Mouse (Mus musculus): ENCODE measurements around the gene Gabrr1.
"Not testable (repeated sequence)": the region's sequence is repeated elsewhere in the genome, so short reads cannot be mapped to it uniquely, and the experiment has no call there.

The Gabrr1 gene

GRCm38 (mm10) chr4:33132221-33132620, at the start of gene Gabrr1:
Gene Gabrr1, plus strand, starts transcription at chr4:33132521.
- no peak for DNase-seq (ENCODE audit: low spot score)

DNA sequence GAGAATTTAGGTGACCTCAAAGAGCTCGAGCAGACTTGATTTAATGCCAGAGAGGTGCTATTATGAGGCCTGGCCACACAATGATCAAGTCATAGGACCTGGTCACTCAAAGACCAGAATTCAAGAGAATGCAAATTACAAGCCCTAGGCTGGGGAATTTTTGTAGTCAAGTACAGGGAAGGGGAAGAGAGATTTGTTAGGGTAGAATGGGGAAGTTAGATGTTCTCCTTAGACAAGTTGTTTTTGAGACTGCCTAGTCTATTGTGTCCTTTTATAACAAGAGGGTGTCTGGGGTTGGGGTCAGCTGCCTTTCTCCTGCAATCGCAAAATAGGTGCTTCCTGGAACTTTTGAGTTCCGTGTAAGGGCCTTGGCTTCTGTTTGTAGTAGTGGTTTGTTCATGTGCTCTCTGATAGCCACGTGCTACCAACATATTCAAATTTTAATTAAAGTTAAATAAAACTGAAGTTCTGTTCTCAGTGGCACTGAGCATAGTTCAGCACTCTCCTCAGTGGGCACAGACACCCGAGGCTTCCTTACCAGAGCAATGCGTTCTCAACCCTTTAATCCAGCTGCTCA, 33.1 kb upstream of the Gabrr1 start:
- no peak for DNase-seq (ENCODE audit: low spot score)

GRCm38 (mm10) chr4:33109720-33110458, 22.4 kb upstream of the Gabrr1 start:
- no peak for DNase-seq (ENCODE audit: low spot score)

DNA sequence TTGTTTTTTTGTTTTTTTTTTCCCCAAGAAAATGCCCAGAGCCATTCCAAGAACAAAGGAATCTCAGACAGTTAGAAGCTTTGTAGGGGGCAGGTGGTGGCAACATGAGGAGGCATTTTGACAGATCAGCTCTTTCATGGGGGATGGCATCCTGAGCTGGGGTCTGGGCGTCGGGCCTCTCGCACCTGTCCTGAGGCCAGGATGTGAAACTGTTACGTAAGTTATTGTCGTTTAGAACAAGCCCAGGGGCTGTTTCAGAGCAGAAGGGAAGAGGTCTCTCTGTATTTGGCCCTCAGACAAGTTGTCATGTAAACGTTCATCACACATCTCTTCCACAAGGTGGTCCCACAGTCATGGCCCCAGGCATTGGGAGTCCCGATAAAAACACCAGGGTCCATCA, 21.5 kb upstream of the Gabrr1 start:
- DNase-seq (ENCODE audit: low spot score) = no peak

GRCm38 (mm10) chr4:33111358-33111757, 21.0 kb upstream of the Gabrr1 start:
- DNase-seq (ENCODE audit: low spot score) = no peak

DNA sequence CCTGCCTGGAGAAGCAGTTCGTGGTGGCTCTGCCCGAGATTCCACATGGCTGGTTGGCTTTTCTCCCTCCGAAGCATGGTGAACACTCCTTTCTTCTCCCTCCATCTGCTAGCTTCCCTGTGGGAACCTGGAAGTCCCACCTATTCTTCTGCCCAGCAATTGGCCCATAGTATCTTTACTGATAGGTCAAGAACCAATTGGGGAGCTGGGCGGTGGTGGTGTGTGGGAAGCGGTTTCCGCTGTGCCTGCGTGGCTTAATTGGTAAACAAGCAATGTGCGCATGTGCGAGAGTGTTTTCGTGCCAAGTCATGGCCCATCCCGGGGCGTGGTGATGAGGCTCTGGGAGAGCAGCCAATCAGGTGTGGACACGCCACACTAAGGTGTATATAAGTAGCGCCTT, 19.5 kb upstream of the Gabrr1 start:
- not testable (repeated sequence) for DNase-seq (ENCODE audit: low spot score)

DNA sequence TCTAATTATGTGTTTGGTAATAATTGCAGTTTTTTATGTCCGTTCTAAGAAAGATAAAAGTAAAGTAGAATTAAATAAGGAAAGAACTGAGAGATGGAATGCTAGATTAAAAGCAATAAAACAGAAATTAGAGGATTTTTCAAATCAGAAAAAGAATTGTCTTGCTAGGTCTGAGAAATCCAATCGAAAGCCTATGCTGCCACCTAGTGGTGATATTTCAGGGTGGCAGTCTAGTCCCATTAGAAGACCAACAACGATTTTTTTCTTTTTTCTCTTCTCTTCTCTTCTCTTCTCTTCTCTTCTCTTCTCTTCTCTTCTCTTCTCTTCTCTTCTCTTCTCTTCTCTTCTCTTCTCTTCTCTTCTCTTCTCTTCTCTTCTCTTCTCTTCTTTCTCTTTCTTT, 13.2 kb upstream of the Gabrr1 start:
- DNase-seq (ENCODE audit: low spot score) = peak; percentile 66

DNA sequence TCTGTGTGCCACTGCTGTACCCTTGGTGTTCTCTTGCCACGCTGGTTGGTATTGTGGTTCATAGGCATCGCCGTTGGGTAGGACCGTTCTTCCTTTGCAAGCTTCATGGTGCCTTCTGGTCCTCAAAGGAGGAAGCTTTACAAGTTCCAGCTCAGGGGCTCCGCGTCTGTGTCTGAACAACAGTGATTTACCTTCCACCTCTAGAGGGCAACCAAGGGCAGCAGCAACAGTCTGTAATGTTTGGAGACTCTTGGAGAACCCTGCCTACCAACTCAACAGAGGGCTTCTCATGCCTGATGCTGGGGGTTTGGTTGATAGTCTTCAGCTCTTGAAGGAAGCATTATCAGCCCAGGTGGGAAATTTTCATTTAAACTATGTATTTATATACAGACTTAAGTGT, 7.8 kb upstream of the Gabrr1 start:
- DNase-seq (ENCODE audit: low spot score) = no peak

DNA sequence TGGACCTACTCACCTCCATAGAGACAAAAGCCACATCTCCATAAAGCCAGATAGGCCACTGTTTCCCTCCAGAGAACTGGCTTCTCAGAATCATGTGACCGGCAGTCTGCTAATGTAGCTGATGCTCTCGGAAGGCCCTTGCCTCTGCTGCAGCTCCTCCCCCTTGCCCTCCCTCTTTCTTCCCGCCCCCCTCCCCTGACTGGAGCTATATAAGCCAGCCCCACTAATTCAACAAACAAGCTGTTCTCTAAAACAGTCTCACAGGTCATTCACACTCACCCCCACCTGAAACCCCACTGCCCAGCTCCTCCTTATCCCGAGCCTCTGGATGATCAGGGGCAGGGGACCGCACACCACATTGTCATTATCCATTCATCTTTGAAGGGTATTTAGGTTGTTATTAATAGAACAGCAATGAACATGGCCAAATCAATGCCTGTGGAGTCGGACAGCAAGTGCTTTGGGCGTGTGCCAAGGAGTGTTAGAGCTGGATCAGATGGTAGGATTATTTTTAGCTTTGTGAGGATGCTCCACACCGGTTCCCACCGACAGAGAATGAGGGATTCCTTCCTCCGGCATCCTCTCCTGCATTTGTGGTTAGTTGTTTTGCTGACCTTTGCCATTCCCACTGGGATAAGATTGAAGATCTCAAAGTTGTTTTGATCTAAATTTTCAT, 6.8 kb upstream of the Gabrr1 start:
- no peak for DNase-seq (ENCODE audit: low spot score)

DNA sequence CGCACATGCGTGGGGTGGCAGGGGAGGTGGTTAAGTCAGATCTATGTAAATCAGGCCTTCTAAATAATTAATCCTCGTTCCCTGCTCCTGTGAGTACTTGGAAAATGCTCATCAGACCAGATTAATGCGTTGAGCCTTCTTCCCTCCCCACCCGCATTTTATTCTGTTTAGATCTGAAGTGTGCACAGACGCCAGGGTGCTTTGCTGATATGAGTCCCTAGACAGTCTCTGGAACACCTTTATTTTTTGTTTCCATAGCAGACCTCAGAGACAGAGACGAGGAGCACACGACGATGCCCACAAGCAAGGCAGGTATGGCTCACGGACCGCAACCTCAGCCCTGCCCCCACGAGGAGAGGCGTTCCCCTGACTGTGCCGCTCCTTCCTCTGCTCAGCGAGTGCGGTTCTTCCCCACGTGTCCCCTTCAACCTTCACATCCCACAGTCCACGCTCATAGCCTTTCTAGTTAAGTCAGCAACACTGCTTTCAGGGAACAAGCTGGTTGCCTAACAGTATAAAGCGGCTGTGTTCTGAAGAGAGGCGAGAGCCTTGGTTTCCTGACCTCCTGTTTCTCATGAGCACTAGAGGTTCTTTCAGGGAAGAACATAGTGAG, 14.5 kb downstream of the Gabrr1 start:
- no peak for DNase-seq (ENCODE audit: low spot score)

- no peak for DNase-seq (ENCODE audit: low spot score)
Measured at GRCm38 (mm10) chr4:33147825-33148224, 15.5 kb downstream of the Gabrr1 start.

DNA sequence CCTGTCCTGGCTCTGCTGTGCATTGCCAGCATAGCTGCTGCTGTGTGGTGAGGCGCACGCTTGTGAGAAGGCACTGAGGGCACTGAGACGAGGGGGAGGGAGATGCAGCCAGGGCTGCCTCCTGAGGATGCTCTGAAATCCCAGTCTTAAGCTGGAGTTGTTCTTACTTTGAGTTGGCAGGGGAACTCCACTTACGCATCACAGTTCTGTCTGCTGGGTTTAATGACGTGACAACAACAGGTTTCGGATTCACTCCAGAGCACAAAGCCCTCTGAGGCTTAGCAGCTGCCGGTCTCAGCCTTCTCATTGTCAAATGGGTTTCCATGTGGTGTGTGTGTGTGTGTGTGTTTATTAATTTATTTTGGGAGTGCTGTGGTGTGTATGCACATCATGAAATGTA, 16.8 kb downstream of the Gabrr1 start:
- no peak for DNase-seq (ENCODE audit: low spot score)

DNA sequence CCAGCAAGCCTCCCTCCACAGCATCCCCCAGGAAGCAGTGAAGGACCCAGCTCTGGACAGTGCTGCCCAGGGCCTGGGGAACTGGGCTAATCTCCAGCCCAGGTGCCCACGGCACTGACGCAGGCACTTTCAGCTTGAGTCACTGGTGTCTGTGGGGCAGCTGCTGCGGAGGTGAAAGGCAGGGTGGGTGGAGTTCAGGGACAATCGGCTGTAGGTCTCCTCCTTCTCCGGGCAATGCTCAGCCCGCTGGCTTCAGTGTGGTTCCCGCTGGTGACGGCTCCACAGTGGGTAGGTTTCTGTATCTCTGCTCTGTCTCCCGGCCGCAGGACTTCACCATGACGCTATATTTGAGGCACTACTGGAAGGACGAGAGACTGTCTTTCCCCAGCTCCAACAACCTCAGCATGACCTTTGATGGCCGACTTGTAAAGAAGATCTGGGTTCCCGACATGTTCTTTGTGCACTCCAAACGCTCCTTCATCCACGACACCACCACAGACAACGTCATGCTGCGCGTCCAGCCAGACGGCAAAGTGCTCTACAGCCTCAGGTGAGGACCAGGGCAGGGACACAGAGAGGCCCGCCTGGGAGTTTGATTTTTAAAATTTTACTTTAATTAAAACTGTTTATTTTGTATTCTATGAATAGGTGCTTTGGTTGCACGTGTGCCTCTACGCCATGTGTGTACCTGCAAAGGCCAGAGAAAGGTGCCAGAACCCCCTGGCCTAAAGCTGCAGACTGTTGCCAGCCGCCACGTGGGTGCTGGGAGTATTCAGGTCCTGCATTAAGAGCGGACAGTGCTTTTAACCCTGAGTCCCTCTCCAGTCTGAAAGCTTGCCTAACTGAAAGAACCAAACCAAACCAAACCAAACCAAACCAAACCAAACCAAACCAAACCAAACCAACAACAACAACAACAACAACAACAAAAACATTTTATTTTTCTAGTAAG, 20.0 kb downstream of the Gabrr1 start:
- no peak for DNase-seq (ENCODE audit: low spot score)

DNA sequence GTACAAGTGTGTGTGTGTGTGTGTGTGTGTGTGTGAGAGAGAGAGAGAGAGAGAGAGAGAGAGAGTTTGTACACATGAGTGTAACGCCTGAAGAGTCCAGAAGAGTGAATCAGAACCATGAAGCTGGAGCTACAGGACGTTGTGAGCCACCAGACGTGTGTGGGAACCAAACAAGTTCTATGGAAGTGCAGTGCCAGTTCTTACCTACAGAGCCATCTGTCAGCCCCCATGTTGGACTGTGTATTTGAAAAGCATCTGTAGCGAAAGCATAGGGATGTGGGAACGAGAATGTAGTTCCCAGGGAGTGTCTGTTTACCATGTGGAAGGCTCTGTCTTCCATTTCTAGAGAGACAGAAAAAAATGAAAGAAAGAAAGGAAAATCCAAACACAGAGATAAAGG, 51.2 kb downstream of the Gabrr1 start:
- no peak for DNase-seq (ENCODE audit: low spot score)

GRCm38 (mm10) chr4:33188164-33188563, 55.8 kb downstream of the Gabrr1 start:
- DNase-seq (ENCODE audit: low spot score) = peak; percentile 59

DNA sequence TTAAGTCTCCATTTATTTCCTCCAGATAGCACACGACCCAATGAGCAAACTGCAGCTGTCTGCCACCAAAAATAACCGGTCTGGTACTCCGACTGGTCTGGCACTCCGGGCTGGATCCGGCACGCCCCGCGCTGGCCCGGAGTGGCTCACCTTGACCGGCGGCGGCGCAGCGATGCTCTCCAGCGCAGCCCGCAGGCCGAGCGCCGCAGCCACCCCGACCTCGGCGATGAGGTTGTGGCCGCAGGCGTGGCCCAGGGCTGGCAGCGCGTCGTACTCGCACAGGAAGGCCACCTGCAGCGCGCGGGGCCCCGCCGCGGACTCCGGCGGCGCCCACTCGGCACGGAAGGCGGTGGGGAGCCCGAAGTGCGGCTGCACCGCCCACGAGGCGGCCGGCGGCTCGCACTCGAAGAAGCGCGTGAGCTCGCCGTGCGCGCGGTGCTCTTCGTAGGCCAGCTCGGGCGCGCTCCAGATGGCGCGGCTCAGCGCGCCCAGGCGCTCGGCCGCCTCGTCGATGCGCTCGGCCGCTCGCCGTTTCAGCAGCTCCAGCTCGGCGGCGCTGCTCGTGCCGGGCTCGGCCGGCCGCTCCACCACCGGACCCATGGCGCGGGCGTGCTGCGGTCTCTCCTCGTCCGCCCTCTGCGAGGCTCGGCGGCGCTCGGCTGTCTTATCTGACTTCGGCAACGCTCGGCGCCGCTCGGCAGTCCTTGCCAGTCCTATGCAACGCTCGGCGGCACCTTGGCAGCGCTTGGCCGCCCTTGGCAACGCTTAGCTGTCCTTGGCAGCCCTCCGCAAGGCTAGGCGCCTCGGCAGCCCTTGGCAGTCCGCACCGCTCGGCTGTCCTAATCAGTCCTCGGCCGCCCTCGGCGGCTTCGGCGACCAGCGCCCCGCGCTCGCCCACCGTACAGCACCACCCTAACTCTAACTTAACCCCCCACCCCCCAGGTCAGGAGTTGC, 56.7 kb downstream of the Gabrr1 start:
- peak; percentile 86 for DNase-seq (ENCODE audit: low spot score)

DNA sequence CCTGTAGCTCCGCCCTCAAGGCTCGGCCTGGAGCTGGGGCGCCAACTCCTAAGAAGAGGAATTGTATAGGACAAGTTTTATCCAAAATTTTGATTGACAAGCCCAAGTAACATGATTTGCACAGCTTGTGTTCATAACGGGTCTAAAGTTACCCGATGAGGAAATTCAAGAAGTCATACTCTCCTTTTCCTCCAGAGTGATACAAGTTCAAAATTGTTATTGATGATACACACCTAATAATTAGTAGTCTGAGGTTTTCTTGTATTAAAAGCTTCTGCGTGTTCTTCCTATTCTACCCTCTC, 57.4 kb downstream of the Gabrr1 start, which contains the start of gene Pm20d2:
Pm20d2 (minus strand) TSS at position 3 of the 302 bp plus-strand sequence.
- no peak for DNase-seq (ENCODE audit: low spot score)

DNA sequence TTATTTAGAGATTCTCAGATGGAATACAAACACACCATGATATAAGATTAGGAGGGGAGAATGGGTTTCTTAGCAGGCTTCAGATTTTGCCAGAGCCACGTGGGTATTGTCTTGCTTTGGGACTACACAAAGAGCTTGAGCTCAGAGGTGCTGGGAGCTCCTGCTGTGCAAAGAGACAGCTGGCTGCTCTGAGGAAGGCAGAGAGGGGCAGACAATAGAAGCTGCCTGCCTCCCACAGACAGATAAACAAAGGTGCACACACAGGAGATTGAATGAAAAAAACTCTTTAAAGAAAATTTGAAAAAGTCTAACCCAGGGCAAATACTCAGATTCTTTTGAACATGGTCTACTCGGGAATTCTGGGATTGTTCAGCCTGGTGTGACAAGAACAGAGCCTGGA, 65.8 kb downstream of the Gabrr1 start:
- DNase-seq (ENCODE audit: low spot score) = no peak

- no peak for DNase-seq (ENCODE audit: low spot score)
Measured at GRCm38 (mm10) chr4:33204682-33205081, 72.4 kb downstream of the Gabrr1 start.

DNA sequence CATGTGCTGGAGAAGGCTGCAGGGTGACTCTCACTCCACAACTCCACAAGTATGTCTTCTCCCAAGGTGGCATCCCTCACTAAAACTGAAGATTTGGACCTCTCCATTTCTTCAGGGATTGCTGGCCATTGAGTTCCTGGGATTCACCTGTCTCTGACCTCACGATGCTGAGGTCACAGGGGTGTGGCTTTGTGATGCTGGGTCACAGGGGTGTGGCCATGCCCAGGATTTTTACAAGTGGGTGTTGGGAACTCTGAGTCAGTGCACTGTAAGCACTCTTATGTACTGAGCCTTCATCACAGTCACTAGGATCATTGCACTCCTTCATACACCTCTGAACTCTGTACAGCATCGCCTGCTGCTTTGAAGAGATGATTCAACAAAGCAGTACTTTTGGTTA, 75.2 kb downstream of the Gabrr1 start:
- DNase-seq (ENCODE audit: low spot score) = no peak

Data from testis, postnatal 14 days (tissue).